Mouse (Mus musculus) neural tube, embryonic 15.5 days (tissue): ENCODE data around the gene Ube3b. TPM values are rescaled to one million over a fixed set of nuclear protein-coding genes. Genes with fewer than 3 reads are reported as not detected.

Experiments
- ATAC-seq: fragments of 200-750 bp; cut with Nextera tagmentation; 2 replicates; pipeline ENCODE4 v1.8.0; 2017; ENCODE audit warnings: mild to moderate bottlenecking, moderate TSS enrichment, moderate library complexity; ENCODE audit not compliant: low FRiP score
- H3K27ac ChIP-seq: fragments of 300-500 bp; sonication (generic); replicated peaks from 2 replicates; pipeline ENCODE4 v1.5.1; 2015; ENCODE audit warnings: mild to moderate bottlenecking, inconsistent platforms
- H3K27me3 ChIP-seq: fragments of 300-500 bp; sonication (generic); replicated peaks from 2 replicates; pipeline ENCODE4 v1.6.1; 2015; ENCODE audit warnings: inconsistent platforms
- H3K36me3 ChIP-seq: fragments of 300-500 bp; sonication (generic); 2 replicates; pipeline ENCODE4 v1.6.1; 2015; ENCODE audit warnings: inconsistent platforms
- H3K4me1 ChIP-seq: fragments of 300-500 bp; sonication (generic); 2 replicates; pipeline ENCODE4 v1.6.1; 2015; ENCODE audit warnings: inconsistent platforms
- H3K4me2 ChIP-seq: fragments of 300-500 bp; sonication (generic); 2 replicates; pipeline ENCODE4 v1.6.1; 2015; ENCODE audit warnings: inconsistent platforms, mild to moderate bottlenecking, moderate library complexity
- H3K4me3 ChIP-seq: fragments of 300-500 bp; sonication (generic); replicated peaks from 2 replicates; pipeline ENCODE4 v1.5.1; 2015; ENCODE audit warnings: mild to moderate bottlenecking, inconsistent platforms
- H3K9ac ChIP-seq: fragments of 300-500 bp; sonication (generic); replicated peaks from 2 replicates; pipeline ENCODE4 v1.6.1; 2015; ENCODE audit warnings: mild to moderate bottlenecking, inconsistent platforms
- H3K9me3 ChIP-seq: fragments of 300-500 bp; sonication (generic); replicated peaks from 2 replicates; pipeline ENCODE4 v1.6.1; 2016; ENCODE audit warnings: inconsistent platforms
- WGBS: fragments of 180-500 bp; shearing (Covaris S2); methylation state at CpG from one replicate; pipeline ENCODE4 v1.1.7; 2015; ENCODE audit warnings: mixed read lengths; 5-methylcytosine and 5-hydroxymethylcytosine counted together
- microRNA-seq: library from miRNA; unstranded; fragments of <30 nt; microRNA quantifications from one replicate; pipeline ENCODE4, GENCODE M21; 2017
- polyA plus RNA-seq: library from polyadenylated mRNA; unstranded; fragments of >200 nt; fragmentation: Nextera tagmentation; extraction: Ambion mirVana; gene quantifications from 2 replicates; pipeline ENCODE4 v1.2.1, GENCODE M21; 2015

The Ube3b gene
- polyA plus RNA-seq, 1 experiment from 2014 or later, result 35.5 TPM

GRCm38 (mm10) chr5:114467430-114467829, 87.0 kb downstream of the Ube3b start:
- H3K4me2 ChIP-seq, result peak overlapping the region; percentile 57
- ATAC-seq, result peak; percentile 78
- H3K4me3 ChIP-seq, result peak overlapping the region; percentile 29

GRCm38 (mm10) chr5:114468007-114468406, 87.6 kb downstream of the Ube3b start:
- H3K9ac ChIP-seq, result peak overlapping the region; percentile 43; the same call in 1 of the 2 replicates
- H3K4me3 ChIP-seq, result no peak overlapping the region
- WGBS, result 48% methylated on average over 4 of the region's 4 CpGs
- peak overlapping the region; percentile 57 for H3K4me2 ChIP-seq
- peaks cover 27% of the 10 kb centered on the region for H3K4me1 ChIP-seq
- no peaks in the 10 kb centered on the region for H3K36me3 ChIP-seq
- no peaks in the 10 kb centered on the region for H3K9me3 ChIP-seq
- H3K27ac ChIP-seq, result peak overlapping the region; percentile 78
- H3K27me3 ChIP-seq, result no peaks in the 10 kb centered on the region
- ATAC-seq, result no peak

More at GRCm38 (mm10) chr5:114467430-114467829, 87.0 kb downstream of the Ube3b start:
- Histone ChIP-seq H3K36me3 (no peaks in the 10 kb centered on the region), H3K27me3 (no peaks in the 10 kb centered on the region), H3K9me3 (no peaks in the 10 kb centered on the region), H3K4me1 (peaks cover 27% of the 10 kb centered on the region), H3K27ac (peak overlapping the region; percentile 78), H3K9ac (peak overlapping the region; percentile 43; the same call in 1 of the 2 replicates)
- WGBS, result 0% methylated on average over 7 of the region's 13 CpGs

- H3K4me3 ChIP-seq, result no peak overlapping the region
- no peak overlapping the region for H3K4me2 ChIP-seq
- 81% methylated on average over 3 of the region's 3 CpGs for WGBS
- peaks cover 39% of the 10 kb centered on the region for H3K4me1 ChIP-seq
- H3K9ac ChIP-seq, result no peak overlapping the region
- H3K36me3 ChIP-seq, result no peaks in the 10 kb centered on the region
- 0 out of 2 replicates have a peak, but pooled peaks cover 3% of the 10 kb centered on the region for H3K27me3 ChIP-seq
- H3K9me3 ChIP-seq, result no peaks in the 10 kb centered on the region
- ATAC-seq, result no peak
- H3K27ac ChIP-seq, result no peak overlapping the region
These were observed 90.0 kb downstream of the Ube3b start for GRCm38 (mm10) chr5:114470359-114470758.

Small RNAs within 50 kb of the gene (microRNA-seq; reads per million reads assigned to microRNA genes)
- not detected for gene Mir7027

Other genes with a start within 250 kb of the Ube3b start
- 4.7 and 5.0 TPM in 2 replicates for gene Acacb, start 234.1 kb upstream of the Ube3b start, polyA plus RNA-seq
- gene Foxn4, start 106.8 kb upstream of the Ube3b start, polyA plus RNA-seq, result not detected in 2 replicates
- 0.56 and 0.64 TPM in 2 replicates for gene Myo1h, start 91.4 kb upstream of the Ube3b start, polyA plus RNA-seq
- gene Kctd10, start 99 bp upstream of the Ube3b start, polyA plus RNA-seq, result 50.5 and 63.8 TPM in 2 replicates
- 36.1 and 37.4 TPM in 2 replicates for gene Mmab, start 63.5 kb downstream of the Ube3b start, polyA plus RNA-seq
- 70.2 and 78.1 TPM in 2 replicates for gene Mvk, start 63.7 kb downstream of the Ube3b start, polyA plus RNA-seq
- 4.7 and 5.3 TPM in 2 replicates for gene Fam222a, start 187.4 kb downstream of the Ube3b start, polyA plus RNA-seq